Mouse (Mus musculus): ENCODE measurements at regions not wholly inside any gene's neighbourhood (a gene's known extent, or its start where the extent isn't known, plus 50 kb on each side); places are given as distances from the start of the nearest gene placed in this dataset.

GRCm38 (mm10) chr9:61102451-61103358 lies 269.5 kb upstream of the Tle3 start:
- Histone ChIP-seq H3K36me3 (ENCODE audit: control insufficient read depth, insufficient read depth, low read length) (no peaks in the 10 kb centered on the region), H3K9ac (ENCODE audit: low read length) (no peak overlapping the region), H3K27ac (ENCODE audit: low read depth, low read length) (no peak overlapping the region), H3K4me1 (ENCODE audit: control insufficient read depth, insufficient read depth, low read length) (peaks cover 20% of the 10 kb centered on the region), H3K27me3 (replicated peaks; ENCODE audit: control insufficient read depth, insufficient read depth, low read length) (peaks cover 4% of the 10 kb centered on the region; the same call in 1 of the 2 replicates), H3K4me2 (ENCODE audit: low read length) (peak overlapping the region; percentile 16; the same call in 1 of the 2 replicates), H3K4me3 (ENCODE audit: low read depth, low read length) (no peak overlapping the region), H3K9me3 (replicated peaks; ENCODE audit: control insufficient read depth, low read length) (no peaks in the 10 kb centered on the region)
- peak; percentile 87 for ATAC-seq
- peak; percentile 96 for DNase-seq (ENCODE audit: low spot score)
- WGBS: 7% methylated on average over 24 of the region's 24 CpGs

DNA sequence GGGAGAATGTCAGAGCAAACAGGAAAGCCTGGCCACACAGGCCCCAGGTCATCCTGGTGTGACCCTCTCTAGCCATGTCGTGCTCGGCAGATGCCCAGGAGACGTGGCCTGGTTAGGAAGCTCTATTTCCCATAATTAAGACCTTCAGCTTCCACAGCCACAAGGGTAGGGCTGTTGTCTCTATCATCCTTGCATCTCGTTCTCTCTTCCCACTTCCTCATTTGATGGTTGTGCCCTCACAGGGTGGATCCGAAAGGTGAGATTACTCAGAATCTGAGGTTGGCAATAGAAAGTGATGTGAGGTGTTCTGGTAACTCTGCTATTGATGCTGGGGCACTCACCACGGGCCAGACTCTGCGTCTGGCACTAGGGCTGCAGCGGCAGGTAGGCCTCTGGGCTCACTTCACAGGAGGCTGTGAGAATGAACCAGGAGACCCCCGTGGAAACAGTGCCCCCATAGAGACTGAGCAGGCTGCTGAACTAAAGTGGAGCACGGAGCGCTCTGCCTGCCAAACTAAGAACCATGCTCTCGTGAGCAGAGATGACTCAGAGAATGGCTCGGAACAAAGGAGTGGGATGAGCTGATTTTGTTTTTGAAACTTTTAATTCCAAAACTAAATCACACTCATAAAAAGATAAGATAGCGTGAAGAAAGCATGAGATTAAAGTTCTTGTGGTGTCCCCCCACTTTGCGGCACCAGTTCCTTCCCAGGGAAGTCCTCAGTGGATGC lies 266.5 kb upstream of the Tle3 start:
- H3K4me1 ChIP-seq (ENCODE audit: control insufficient read depth, insufficient read depth, low read length): peaks cover 22% of the 10 kb centered on the region
- 82% methylated on average over 15 of the region's 15 CpGs for WGBS

DNA sequence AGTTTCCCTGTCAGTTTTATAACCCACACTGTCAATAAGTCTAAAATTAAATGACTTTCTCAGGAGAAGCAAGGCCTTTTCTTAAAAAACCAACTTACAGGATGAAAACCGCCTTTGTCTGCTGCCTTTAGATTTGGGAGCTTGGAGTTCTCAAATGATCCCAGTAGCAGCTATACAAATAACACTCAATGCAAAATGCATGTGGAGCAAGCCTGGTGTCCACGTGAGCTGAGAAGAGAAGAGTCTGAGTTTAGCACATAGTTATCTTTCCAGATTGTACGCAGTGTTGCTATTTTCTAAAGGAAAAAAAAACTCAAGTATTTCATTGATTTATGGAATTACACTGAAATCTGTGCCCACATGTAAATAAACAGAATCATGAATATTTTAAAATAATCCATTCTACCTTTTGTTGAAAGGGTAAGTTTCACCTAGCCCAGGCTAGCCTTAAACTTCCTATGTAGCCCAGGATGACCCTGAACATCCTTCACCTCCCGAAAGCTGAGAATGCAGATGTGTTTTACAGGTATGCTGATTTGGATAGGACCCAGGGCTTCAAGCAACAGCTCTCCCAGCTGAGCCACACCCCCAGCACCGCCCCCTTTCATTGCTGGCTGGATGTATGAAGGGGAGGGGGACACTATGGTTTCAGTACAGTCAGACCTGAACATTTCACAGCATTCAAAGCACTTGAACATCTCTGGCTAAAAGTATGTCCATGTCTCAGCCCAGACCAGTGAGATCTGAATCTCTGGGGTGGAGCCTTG lies 262.5 kb upstream of the Tle3 start:
- 85% methylated on average over 5 of the region's 5 CpGs for WGBS
- H3K27me3 ChIP-seq (replicated peaks; ENCODE audit: control insufficient read depth, insufficient read depth, low read length): peaks cover 14% of the 10 kb centered on the region; the same call in 1 of the 2 replicates
- no peak for DNase-seq (ENCODE audit: low spot score)
- no peaks in the 10 kb centered on the region for H3K9me3 ChIP-seq (replicated peaks; ENCODE audit: control insufficient read depth, low read length)
- H3K27ac ChIP-seq (ENCODE audit: low read depth, low read length): no peak overlapping the region
- H3K4me3 ChIP-seq (ENCODE audit: low read depth, low read length): no peak overlapping the region
- no peak overlapping the region for H3K4me2 ChIP-seq (ENCODE audit: low read length)
- H3K4me1 ChIP-seq (ENCODE audit: control insufficient read depth, insufficient read depth, low read length): peaks cover 23% of the 10 kb centered on the region
- no peaks in the 10 kb centered on the region for H3K36me3 ChIP-seq (ENCODE audit: control insufficient read depth, insufficient read depth, low read length)
- H3K9ac ChIP-seq (ENCODE audit: low read length): no peak overlapping the region
- ATAC-seq: no peak

More for the DNA sequence above, 266.5 kb upstream of the Tle3 start:
- no peak overlapping the region for H3K4me2 ChIP-seq (ENCODE audit: low read length)
- no peaks in the 10 kb centered on the region for H3K9me3 ChIP-seq (replicated peaks; ENCODE audit: control insufficient read depth, low read length)
- H3K27ac ChIP-seq (ENCODE audit: low read depth, low read length): no peak overlapping the region
- no peak for ATAC-seq
- no peak overlapping the region for H3K9ac ChIP-seq (ENCODE audit: low read length)
- peaks cover 6% of the 10 kb centered on the region; the same call in 1 of the 2 replicates for H3K27me3 ChIP-seq (replicated peaks; ENCODE audit: control insufficient read depth, insufficient read depth, low read length)
- no peak overlapping the region for H3K4me3 ChIP-seq (ENCODE audit: low read depth, low read length)
- DNase-seq (ENCODE audit: low spot score): no peak
- no peaks in the 10 kb centered on the region for H3K36me3 ChIP-seq (ENCODE audit: control insufficient read depth, insufficient read depth, low read length)

DNA sequence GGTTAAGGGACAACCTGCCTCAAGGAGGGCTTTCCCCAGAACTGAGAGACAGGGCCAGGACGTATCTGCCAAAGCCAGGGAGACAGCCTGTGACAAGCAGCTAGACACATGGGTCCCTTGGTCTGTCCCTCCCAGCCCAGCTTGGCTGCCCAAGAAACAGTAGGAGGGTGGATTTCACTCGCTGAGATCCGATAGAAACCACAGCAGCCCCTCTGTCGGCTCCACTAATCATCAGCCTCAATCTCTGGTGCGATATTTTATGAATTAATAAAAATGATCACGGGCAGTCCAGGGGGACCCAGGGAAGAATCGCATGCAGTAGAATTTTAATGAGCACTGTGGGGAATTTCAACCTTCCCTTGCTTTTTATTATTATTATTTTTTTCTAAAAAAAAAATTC lies 261.0 kb upstream of the Tle3 start:
- Histone ChIP-seq H3K4me1 (ENCODE audit: control insufficient read depth, insufficient read depth, low read length) (peaks cover 23% of the 10 kb centered on the region), H3K36me3 (ENCODE audit: control insufficient read depth, insufficient read depth, low read length) (no peaks in the 10 kb centered on the region), H3K27ac (ENCODE audit: low read depth, low read length) (no peak overlapping the region), H3K9ac (ENCODE audit: low read length) (no peak overlapping the region), H3K4me2 (ENCODE audit: low read length) (peak overlapping the region; percentile 27), H3K27me3 (replicated peaks; ENCODE audit: control insufficient read depth, insufficient read depth, low read length) (peaks cover 10% of the 10 kb centered on the region; the same call in 1 of the 2 replicates), H3K4me3 (ENCODE audit: low read depth, low read length) (no peak overlapping the region), H3K9me3 (replicated peaks; ENCODE audit: control insufficient read depth, low read length) (no peaks in the 10 kb centered on the region)
- ATAC-seq: peak; percentile 50; the same call in 1 of the 2 replicates
- WGBS: 37% methylated on average over 7 of the region's 7 CpGs
- DNase-seq (ENCODE audit: low spot score): peak; percentile 46

DNA sequence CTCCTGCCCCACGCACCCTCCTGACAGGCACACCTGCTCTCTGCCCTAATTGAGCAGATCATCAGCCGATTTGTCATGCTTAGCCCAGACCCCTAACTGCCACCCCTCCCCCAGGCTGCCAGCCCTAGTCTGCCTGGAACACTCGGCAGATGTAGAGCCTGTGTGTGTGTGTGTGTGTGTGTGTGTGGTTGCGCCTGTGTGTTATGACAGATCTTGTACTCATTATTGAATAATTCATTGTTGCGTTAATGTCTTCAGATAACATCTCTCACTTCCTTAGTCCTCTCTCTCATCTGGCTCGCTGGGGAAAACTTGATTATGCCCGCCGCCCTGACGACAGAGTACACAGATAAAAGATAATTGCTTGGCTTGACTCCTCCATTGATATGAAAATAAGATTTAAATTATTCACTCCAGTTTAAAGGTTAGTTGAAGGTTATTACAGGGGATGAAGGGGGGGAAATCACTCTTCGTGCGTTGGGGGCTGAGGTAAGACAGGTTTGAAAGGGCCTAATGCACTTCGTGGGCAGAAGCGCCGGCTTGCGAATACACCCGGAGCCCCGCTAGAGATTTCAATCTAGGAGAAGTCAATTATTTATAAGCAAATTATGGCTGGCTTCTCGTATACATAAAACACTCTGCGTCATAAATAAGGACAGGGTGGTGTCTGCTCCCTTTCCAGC lies 260.3 kb upstream of the Tle3 start:
- WGBS: 13% methylated on average over 19 of the region's 19 CpGs
- no peaks in the 10 kb centered on the region for H3K9me3 ChIP-seq (replicated peaks; ENCODE audit: control insufficient read depth, low read length)
- peak overlapping the region; percentile 27 for H3K4me2 ChIP-seq (ENCODE audit: low read length)
- DNase-seq (ENCODE audit: low spot score) (peak; percentile 94), ATAC-seq (peak; percentile 94)
- H3K27ac ChIP-seq (ENCODE audit: low read depth, low read length): no peak overlapping the region
- H3K36me3 ChIP-seq (ENCODE audit: control insufficient read depth, insufficient read depth, low read length): no peaks in the 10 kb centered on the region
- peaks cover 10% of the 10 kb centered on the region; the same call in 1 of the 2 replicates for H3K27me3 ChIP-seq (replicated peaks; ENCODE audit: control insufficient read depth, insufficient read depth, low read length)
- H3K9ac ChIP-seq (ENCODE audit: low read length): no peak overlapping the region
- no peak overlapping the region for H3K4me3 ChIP-seq (ENCODE audit: low read depth, low read length)
- H3K4me1 ChIP-seq (ENCODE audit: control insufficient read depth, insufficient read depth, low read length): peaks cover 23% of the 10 kb centered on the region

GRCm38 (mm10) chr9:61119252-61119651 lies 252.9 kb upstream of the Tle3 start:
- 91% methylated on average over 3 of the region's 3 CpGs for WGBS

DNA sequence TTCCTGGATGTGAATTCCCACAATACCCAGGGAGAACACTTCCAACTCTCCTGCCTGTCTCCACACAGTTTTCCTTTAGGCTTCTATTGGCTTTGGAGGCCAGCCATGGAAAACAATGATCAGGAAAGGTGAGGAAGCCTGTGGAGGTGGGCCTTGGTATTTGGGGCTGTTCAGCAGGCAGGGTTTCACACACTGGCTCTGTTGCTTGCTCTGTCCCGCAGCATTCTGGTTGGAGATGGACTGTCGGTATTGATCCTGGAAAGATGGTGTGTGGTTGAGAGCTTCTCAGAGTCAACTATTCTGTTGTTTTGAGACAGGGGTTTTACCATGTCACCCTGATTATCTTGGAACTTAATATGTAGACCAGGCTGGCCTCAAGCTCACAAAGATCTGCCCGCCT lies 251.6 kb upstream of the Tle3 start:
- WGBS: 90% methylated on average over 3 of the region's 3 CpGs

More at GRCm38 (mm10) chr9:61119252-61119651, 252.9 kb upstream of the Tle3 start:
- no peaks in the 10 kb centered on the region for H3K9me3 ChIP-seq (replicated peaks; ENCODE audit: control insufficient read depth, low read length)
- no peaks in the 10 kb centered on the region for H3K27me3 ChIP-seq (replicated peaks; ENCODE audit: control insufficient read depth, insufficient read depth, low read length)
- no peak overlapping the region for H3K27ac ChIP-seq (ENCODE audit: low read depth, low read length)
- H3K36me3 ChIP-seq (ENCODE audit: control insufficient read depth, insufficient read depth, low read length): no peaks in the 10 kb centered on the region
- H3K4me3 ChIP-seq (ENCODE audit: low read depth, low read length): no peak overlapping the region
- H3K9ac ChIP-seq (ENCODE audit: low read length): no peak overlapping the region
- no peak for ATAC-seq
- peaks cover 2% of the 10 kb centered on the region; the same call in 1 of the 2 replicates for H3K4me1 ChIP-seq (ENCODE audit: control insufficient read depth, insufficient read depth, low read length)
- H3K4me2 ChIP-seq (ENCODE audit: low read length): no peak overlapping the region
- DNase-seq (ENCODE audit: low spot score): no peak

DNA sequence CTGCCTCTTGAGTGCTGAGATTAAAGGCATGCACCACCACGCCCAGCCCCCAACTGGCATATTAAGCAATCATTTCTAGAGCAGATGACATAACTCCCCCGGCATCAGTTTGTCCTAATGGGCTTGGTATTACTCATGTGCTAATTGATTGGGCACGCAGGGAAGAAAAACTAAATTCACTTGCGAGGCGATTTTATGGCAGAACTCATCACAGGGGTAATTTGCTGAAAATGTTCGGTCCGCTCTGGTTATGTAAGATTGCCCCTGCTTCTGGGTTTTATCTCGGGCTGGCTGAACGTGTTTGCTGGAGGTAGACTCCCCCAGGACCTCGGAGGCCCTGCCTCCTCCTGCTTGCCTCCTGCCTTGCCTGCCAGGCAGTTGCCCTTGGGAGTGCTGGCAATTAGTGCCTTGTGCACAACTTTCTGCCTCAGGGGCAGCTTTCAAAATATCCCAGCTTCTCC lies 251.2 kb upstream of the Tle3 start:
- no peak for DNase-seq (ENCODE audit: low spot score)

More for the DNA sequence above, 251.6 kb upstream of the Tle3 start:
- Histone ChIP-seq H3K9me3 (replicated peaks; ENCODE audit: control insufficient read depth, low read length) (no peaks in the 10 kb centered on the region), H3K4me2 (ENCODE audit: low read length) (no peak overlapping the region), H3K4me1 (ENCODE audit: control insufficient read depth, insufficient read depth, low read length) (peaks cover 2% of the 10 kb centered on the region; the same call in 1 of the 2 replicates), H3K9ac (ENCODE audit: low read length) (no peak overlapping the region), H3K4me3 (ENCODE audit: low read depth, low read length) (no peak overlapping the region), H3K27me3 (replicated peaks; ENCODE audit: control insufficient read depth, insufficient read depth, low read length) (no peaks in the 10 kb centered on the region), H3K36me3 (ENCODE audit: control insufficient read depth, insufficient read depth, low read length) (no peaks in the 10 kb centered on the region), H3K27ac (ENCODE audit: low read depth, low read length) (no peak overlapping the region)
- no peak for ATAC-seq
- DNase-seq (ENCODE audit: low spot score): no peak

More for the DNA sequence above, 251.2 kb upstream of the Tle3 start:
- Histone ChIP-seq H3K36me3 (ENCODE audit: control insufficient read depth, insufficient read depth, low read length) (no peaks in the 10 kb centered on the region), H3K27ac (ENCODE audit: low read depth, low read length) (no peak overlapping the region), H3K9ac (ENCODE audit: low read length) (no peak overlapping the region), H3K4me3 (ENCODE audit: low read depth, low read length) (no peak overlapping the region), H3K4me2 (ENCODE audit: low read length) (no peak overlapping the region), H3K27me3 (replicated peaks; ENCODE audit: control insufficient read depth, insufficient read depth, low read length) (no peaks in the 10 kb centered on the region), H3K4me1 (ENCODE audit: control insufficient read depth, insufficient read depth, low read length) (peaks cover 2% of the 10 kb centered on the region; the same call in 1 of the 2 replicates), H3K9me3 (replicated peaks; ENCODE audit: control insufficient read depth, low read length) (no peaks in the 10 kb centered on the region)
- WGBS: 60% methylated on average over 10 of the region's 10 CpGs
- ATAC-seq: no peak
